Mouse (Mus musculus) liver, adult 2 months (tissue): Measurements from ENCODE around the gene Syce2. TPM values are rescaled to one million over a fixed set of nuclear protein-coding genes. Genes with fewer than 3 reads are reported as not detected.

Experiments used
- DNase-seq: peaks from one replicate; pipeline ENCODE4 v3.0.0-alpha.2; 2011; ENCODE audit warnings: low read depth, low spot score; ENCODE audit errors: extremely low read depth
- H3K27ac ChIP-seq: fragments of 200-500 bp; replicated peaks from 2 replicates; pipeline ENCODE4 v1.5.1; 2012; ENCODE audit warnings: low read depth, mild to moderate bottlenecking, control low read depth, inconsistent platforms, low read length; ENCODE audit not compliant: insufficient read depth
- H3K27me3 ChIP-seq: fragments of 200-500 bp; 2 replicates; pipeline ENCODE4 v1.6.1; 2012; ENCODE audit warnings: mild to moderate bottlenecking, moderate library complexity, low read length, inconsistent platforms; ENCODE audit not compliant: control insufficient read depth, insufficient read depth
- H3K36me3 ChIP-seq: fragments of 200-500 bp; 2 replicates; pipeline ENCODE4 v1.6.1; 2012; ENCODE audit warnings: low read length, inconsistent platforms; ENCODE audit not compliant: control insufficient read depth, insufficient read depth
- H3K4me1 ChIP-seq: fragments of 200-500 bp; 2 replicates; pipeline ENCODE4 v1.6.1; 2011; ENCODE audit warnings: low read length; ENCODE audit not compliant: control insufficient read depth, insufficient read depth
- H3K4me3 ChIP-seq: fragments of 200-500 bp; 2 replicates; pipeline ENCODE4 v1.5.1; 2011; ENCODE audit warnings: low read depth, mild to moderate bottlenecking, control low read depth, low read length, moderate library complexity; ENCODE audit not compliant: insufficient read depth
- H3K79me2 ChIP-seq: fragments of 200-500 bp; 2 replicates; pipeline ENCODE4 v1.6.1; 2012; ENCODE audit warnings: inconsistent platforms, mild to moderate bottlenecking, low read length, moderate library complexity; ENCODE audit not compliant: control insufficient read depth, insufficient read depth
- H3K9ac ChIP-seq: fragments of 200-500 bp; 2 replicates; pipeline ENCODE4 v1.6.1; 2012; ENCODE audit warnings: low read depth, mild to moderate bottlenecking, control low read depth, inconsistent platforms, low read length
- CTCF ChIP-seq: fragments of 200-500 bp; IDR thresholded peaks from 2 replicates; pipeline ENCODE4 v1.5.1; 2011; ENCODE audit warnings: low read depth, low read length, control low read depth
- POLR2A ChIP-seq: fragments of 200-500 bp; IDR thresholded peaks from 2 replicates; pipeline ENCODE4 v1.6.1; 2011; ENCODE audit warnings: low read length, control low read depth; ENCODE audit not compliant: insufficient read depth; ENCODE audit errors: extremely low read depth
- WGBS: fragments of 180-500 bp; shearing (Covaris S2); methylation state at CpG from one replicate; pipeline ENCODE4 v1.1.7; 2018; 5-methylcytosine and 5-hydroxymethylcytosine counted together
- polyA plus RNA-seq: library from polyadenylated mRNA; depleted of rRNA; stranded (reverse); fragments of >200 nt; gene quantifications from 2 replicates; pipeline ENCODE4 v1.2.3, GENCODE M21; 2012
- total RNA-seq: library from RNA; depleted of rRNA; stranded (reverse); fragments of >200 nt; gene quantifications from 2 replicates; pipeline ENCODE4 v1.2.3, GENCODE M21; 2014

The Syce2 gene
- total and polyA plus RNA-seq, 2 experiments, result 0.92 to 1.1 TPM

- peak overlapping the region; percentile 98 for H3K9ac ChIP-seq
- peaks cover 16% of the 10 kb centered on the region; the same call in 1 of the 2 replicates for H3K36me3 ChIP-seq
- peak; percentile 75; the same call in 1 of the 2 replicates for TF ChIP-seq POLR2A
- no peak for TF ChIP-seq CTCF
- DNase-seq, result no peak
- no peaks in the 10 kb centered on the region for H3K27me3 ChIP-seq
- WGBS, result under 1% methylated on average over 57 of the region's 59 CpGs
- peak overlapping the region; percentile 86 for H3K27ac ChIP-seq
- peaks cover 6% of the 10 kb centered on the region; the same call in 1 of the 2 replicates for H3K4me1 ChIP-seq
- H3K4me3 ChIP-seq, result peak overlapping the region; percentile 68
- H3K79me2 ChIP-seq, result peaks cover 8% of the 10 kb centered on the region; the same call in 1 of the 2 replicates
Observed at GRCm38 (mm10) chr8:84832034-84832717, 39.7 kb upstream of the Syce2 start.

- Histone ChIP-seq H3K27me3 (no peaks in the 10 kb centered on the region), H3K79me2 (peaks cover 5% of the 10 kb centered on the region; the same call in 1 of the 2 replicates), H3K27ac (no peak overlapping the region), H3K4me1 (peaks cover 6% of the 10 kb centered on the region; the same call in 1 of the 2 replicates), H3K4me3 (peak overlapping the region; percentile 68), H3K36me3 (peaks cover 18% of the 10 kb centered on the region; the same call in 1 of the 2 replicates), H3K9ac (peak overlapping the region; percentile 98)
- no peak for DNase-seq
- no peak for TF ChIP-seq POLR2A
- TF ChIP-seq CTCF, result no peak
- 38% methylated on average over 10 of the region's 10 CpGs for WGBS
Observed at GRCm38 (mm10) chr8:84832759-84833742, 38.9 kb upstream of the Syce2 start.

- Histone ChIP-seq H3K36me3 (peaks cover 19% of the 10 kb centered on the region; the same call in 1 of the 2 replicates), H3K79me2 (peaks cover 3% of the 10 kb centered on the region; the same call in 1 of the 2 replicates), H3K4me3 (no peak overlapping the region), H3K4me1 (peaks cover 6% of the 10 kb centered on the region; the same call in 1 of the 2 replicates), H3K27me3 (no peaks in the 10 kb centered on the region), H3K9ac (no peak overlapping the region), H3K27ac (no peak overlapping the region)
- DNase-seq, result no peak
- WGBS, result 86% methylated on average over 19 of the region's 19 CpGs
- no peak for TF ChIP-seq POLR2A
- TF ChIP-seq CTCF, result no peak
Observed at GRCm38 (mm10) chr8:84834002-84834865, 37.7 kb upstream of the Syce2 start.

GRCm38 (mm10) chr8:84834866-84835855 lies 36.8 kb upstream of the Syce2 start:
- H3K36me3 ChIP-seq, result peaks cover 19% of the 10 kb centered on the region; the same call in 1 of the 2 replicates

More at GRCm38 (mm10) chr8:84834866-84835855, 36.8 kb upstream of the Syce2 start:
- H3K9ac ChIP-seq, result no peak overlapping the region
- TF ChIP-seq CTCF, result no peak
- no peak for TF ChIP-seq POLR2A
- DNase-seq, result no peak
- no peak overlapping the region for H3K27ac ChIP-seq
- no peak overlapping the region for H3K4me3 ChIP-seq
- peaks cover 6% of the 10 kb centered on the region; the same call in 1 of the 2 replicates for H3K4me1 ChIP-seq
- 78% methylated on average over 10 of the region's 10 CpGs for WGBS
- peaks cover 3% of the 10 kb centered on the region; the same call in 1 of the 2 replicates for H3K79me2 ChIP-seq
- no peaks in the 10 kb centered on the region for H3K27me3 ChIP-seq
